Mouse (Mus musculus): Measurements from ENCODE around the gene Zfp382. TPM values are rescaled to one million over a fixed set of nuclear protein-coding genes. Genes with fewer than 3 reads are reported as not detected.
"Not testable (repeated sequence)": the region's sequence is repeated elsewhere in the genome, so short reads cannot be mapped to it uniquely, and the experiment has no call there.

Gene Zfp382
- polyA plus RNA-seq, 1 experiment from 2014 or later: 9.8 TPM

- H3K4me3 ChIP-seq: peak overlapping the region; percentile 69
- 3% methylated on average over 21 of the region's 21 CpGs for WGBS
- no peak for DNase-seq (ENCODE audit: low spot score)
Measured at GRCm38 (mm10) chr7:30168914-30169582, 47.3 kb downstream of the Zfp382 start.

DNA sequence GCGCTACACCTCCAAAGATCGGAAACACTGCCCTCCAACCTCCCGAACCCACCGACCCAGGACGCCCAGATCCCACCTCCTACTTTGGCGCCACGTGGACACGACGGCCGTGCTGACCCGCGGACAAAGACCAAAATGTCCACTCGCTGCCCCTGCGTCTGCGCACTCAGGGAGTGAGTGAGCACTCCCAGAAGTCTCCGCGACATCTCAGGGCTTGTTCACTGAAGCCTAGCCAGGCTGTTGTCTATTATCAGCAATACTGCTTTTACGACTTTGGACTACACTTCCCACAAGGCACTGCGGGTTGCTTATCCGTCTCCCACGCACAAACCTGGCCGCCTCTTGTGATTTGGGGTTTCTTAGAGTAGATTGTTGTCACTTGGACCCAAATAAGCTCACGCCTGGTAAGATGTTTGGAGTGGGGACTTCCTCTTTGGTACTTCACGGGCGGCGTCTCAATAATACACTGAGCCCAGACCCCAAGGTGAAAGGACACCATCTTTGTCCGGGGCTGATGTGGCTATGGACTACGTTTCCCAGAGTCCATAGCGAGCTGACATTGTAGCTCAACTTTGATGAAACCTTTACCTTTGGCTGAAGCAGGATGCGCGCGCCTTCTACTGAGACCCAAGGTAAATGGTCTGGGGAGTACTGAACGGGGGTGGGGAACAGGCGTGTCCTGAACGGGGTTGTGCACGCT is 48.0 kb downstream of the Zfp382 start, which contains the start of gene Zfp146:
TSS of gene Zfp146 (minus strand) at position 168 of the 700 bp plus-strand sequence.
- under 1% methylated on average over 36 of the region's 36 CpGs for WGBS
- H3K4me3 ChIP-seq: peak within 1 kb of the TSS; percentile 69
- peaks cover 49% of the 10 kb centered on the region for H3K36me3 ChIP-seq
- no peaks in the 10 kb centered on the region for H3K27me3 ChIP-seq (ENCODE audit: insufficient read depth, poor library complexity, severe bottlenecking)
- H3K27ac ChIP-seq: peak within 1 kb of the TSS; percentile 97
- peak; percentile 95 for DNase-seq (ENCODE audit: low spot score)
- peaks cover 8% of the 10 kb centered on the region for H3K4me1 ChIP-seq (replicated peaks)
- peaks cover 35% of the 10 kb centered on the region for H3K9me3 ChIP-seq

More at GRCm38 (mm10) chr7:30168914-30169582, 47.3 kb downstream of the Zfp382 start:
- Histone ChIP-seq H3K27me3 (ENCODE audit: insufficient read depth, poor library complexity, severe bottlenecking) (no peaks in the 10 kb centered on the region), H3K27ac (peak overlapping the region; percentile 97), H3K9me3 (peaks cover 42% of the 10 kb centered on the region), H3K36me3 (peaks cover 54% of the 10 kb centered on the region), H3K4me1 (replicated peaks) (peaks cover 8% of the 10 kb centered on the region)

- peaks cover 28% of the 10 kb centered on the region for H3K9me3 ChIP-seq
- WGBS: 29% methylated on average over 11 of the region's 11 CpGs
- no peaks in the 10 kb centered on the region for H3K27me3 ChIP-seq (ENCODE audit: insufficient read depth, poor library complexity, severe bottlenecking)
- peak overlapping the region; percentile 97 for H3K27ac ChIP-seq
- H3K36me3 ChIP-seq: peaks cover 42% of the 10 kb centered on the region
- peak overlapping the region; percentile 69 for H3K4me3 ChIP-seq
- peaks cover 8% of the 10 kb centered on the region for H3K4me1 ChIP-seq (replicated peaks)
- no peak for DNase-seq (ENCODE audit: low spot score)
Measured at GRCm38 (mm10) chr7:30170283-30170951, 48.7 kb downstream of the Zfp382 start.

- whole genome bisulfite sequencing: 86% methylated on average over 12 of the region's 12 CpGs
- H3K36me3 ChIP-seq: peaks cover 50% of the 10 kb centered on the region
Measured at GRCm38 (mm10) chr7:30176474-30176873, 54.7 kb downstream of the Zfp382 start.

DNA sequence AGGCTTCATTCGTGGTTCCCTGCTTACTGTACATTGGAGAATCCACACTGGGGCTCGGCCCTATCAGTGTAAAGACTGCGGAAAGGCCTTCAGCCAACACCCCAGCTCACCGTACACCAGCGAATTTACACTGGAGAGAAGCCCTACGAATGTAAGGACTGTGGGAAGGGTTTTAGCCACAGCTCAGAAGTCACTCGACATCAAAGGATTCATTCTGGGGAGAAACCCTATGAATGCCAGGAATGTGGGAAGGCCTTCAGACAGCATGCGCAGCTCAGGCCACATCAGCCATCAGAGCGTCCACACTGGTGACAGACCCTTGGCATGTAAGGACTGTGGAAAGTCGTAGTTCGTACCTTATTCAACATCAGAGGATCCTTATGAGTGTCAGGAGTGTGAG is 56.5 kb downstream of the Zfp382 start:
- H3K9me3 ChIP-seq: no peaks in the 10 kb centered on the region
- no peaks in the 10 kb centered on the region for H3K27me3 ChIP-seq (ENCODE audit: insufficient read depth, poor library complexity, severe bottlenecking)
- DNase-seq (ENCODE audit: low spot score): no peak
- H3K27ac ChIP-seq: no peak overlapping the region
- peaks cover 46% of the 10 kb centered on the region for H3K36me3 ChIP-seq
- 86% methylated on average over 11 of the region's 11 CpGs for WGBS
- H3K4me1 ChIP-seq (replicated peaks): no peaks in the 10 kb centered on the region
- H3K4me3 ChIP-seq: no peak overlapping the region

More at GRCm38 (mm10) chr7:30176474-30176873, 54.7 kb downstream of the Zfp382 start:
- H3K9me3 ChIP-seq: no peaks in the 10 kb centered on the region
- no peaks in the 10 kb centered on the region for H3K27me3 ChIP-seq (ENCODE audit: insufficient read depth, poor library complexity, severe bottlenecking)
- no peak overlapping the region for H3K27ac ChIP-seq
- no peak overlapping the region for H3K4me3 ChIP-seq
- no peaks in the 10 kb centered on the region for H3K4me1 ChIP-seq (replicated peaks)
- DNase-seq (ENCODE audit: low spot score): no peak

DNA sequence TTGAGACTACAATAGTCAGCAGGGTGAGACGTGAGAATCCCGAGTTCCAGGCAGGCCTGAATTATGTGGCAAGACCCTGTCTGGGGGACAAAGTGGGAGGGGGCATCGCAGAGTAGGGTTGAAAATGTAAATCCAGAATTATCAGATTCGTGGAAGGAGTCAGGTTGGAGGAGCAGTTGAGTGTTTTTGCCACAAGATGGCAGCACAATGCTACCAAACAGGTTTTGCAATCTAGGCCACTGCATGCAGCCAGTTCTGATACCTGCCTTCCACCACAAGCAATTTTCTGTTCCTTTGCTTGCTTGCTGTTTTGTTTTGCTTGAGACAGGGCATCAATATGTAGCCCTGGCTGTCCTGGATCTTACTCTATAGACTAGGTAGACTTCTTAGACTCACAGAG is 59.6 kb downstream of the Zfp382 start:
- H3K36me3 ChIP-seq: peaks cover 49% of the 10 kb centered on the region
- WGBS: 5% methylated on average over 4 of the region's 4 CpGs
- H3K4me3 ChIP-seq: no peak overlapping the region
- peaks cover 15% of the 10 kb centered on the region for H3K4me1 ChIP-seq (replicated peaks)
- H3K27me3 ChIP-seq (ENCODE audit: insufficient read depth, poor library complexity, severe bottlenecking): no peaks in the 10 kb centered on the region
- H3K9me3 ChIP-seq: no peaks in the 10 kb centered on the region
- peak; percentile 70 for DNase-seq (ENCODE audit: low spot score)
- no peak overlapping the region for H3K27ac ChIP-seq

DNA sequence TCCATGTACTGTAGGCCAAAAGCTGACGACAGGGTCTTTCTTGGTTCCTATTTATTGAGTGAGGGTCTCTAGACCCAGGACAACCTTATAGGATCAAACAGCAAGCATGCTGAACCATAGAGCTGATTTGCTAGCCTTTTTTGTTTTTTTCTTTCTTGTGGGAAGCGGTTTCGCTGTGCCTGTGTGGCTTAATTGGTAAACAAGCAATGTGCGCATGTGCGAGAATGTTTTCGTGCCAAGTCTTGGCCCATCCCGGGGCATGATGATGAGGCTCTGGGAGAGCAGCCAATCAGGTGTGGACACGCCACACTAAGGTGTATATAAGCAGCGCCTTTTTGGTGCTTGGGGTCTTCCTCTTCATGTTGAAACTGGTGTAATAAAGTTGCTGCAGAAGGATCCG is 60.2 kb downstream of the Zfp382 start:
- H3K4me3 ChIP-seq; DNase-seq (ENCODE audit: low spot score); H3K27me3 ChIP-seq (ENCODE audit: insufficient read depth, poor library complexity, severe bottlenecking); H3K9me3 ChIP-seq; H3K27ac ChIP-seq: not testable (repeated sequence)
- 94% methylated on average over 10 of the region's 10 CpGs for WGBS
- peaks cover 49% of the 10 kb centered on the region for H3K36me3 ChIP-seq
- peaks cover 15% of the 10 kb centered on the region for H3K4me1 ChIP-seq (replicated peaks)

DNA sequence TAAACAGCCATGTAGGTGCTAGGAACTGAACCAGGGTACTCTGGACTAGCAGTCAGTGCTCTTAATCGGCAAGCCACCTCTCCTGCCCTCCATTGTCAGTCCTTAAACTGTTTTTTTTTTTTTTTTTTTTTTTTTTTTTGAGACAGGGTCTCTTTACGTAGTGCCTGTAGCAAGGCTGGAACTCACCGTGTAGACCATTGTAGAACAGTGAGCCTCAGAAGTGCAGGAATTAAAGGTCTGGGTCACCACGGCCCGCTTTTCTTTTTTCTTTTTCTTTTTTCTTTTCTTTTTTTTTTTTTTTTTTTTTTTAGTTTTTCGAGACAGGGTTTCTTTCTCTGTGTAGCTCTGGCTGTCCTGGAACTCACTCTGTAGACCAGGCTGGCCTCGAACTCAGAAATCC is 61.4 kb downstream of the Zfp382 start:
- H3K4me1 ChIP-seq (replicated peaks): peaks cover 15% of the 10 kb centered on the region
- H3K4me3 ChIP-seq: not testable (repeated sequence)
- WGBS: 74% methylated on average over 6 of the region's 7 CpGs

DNA sequence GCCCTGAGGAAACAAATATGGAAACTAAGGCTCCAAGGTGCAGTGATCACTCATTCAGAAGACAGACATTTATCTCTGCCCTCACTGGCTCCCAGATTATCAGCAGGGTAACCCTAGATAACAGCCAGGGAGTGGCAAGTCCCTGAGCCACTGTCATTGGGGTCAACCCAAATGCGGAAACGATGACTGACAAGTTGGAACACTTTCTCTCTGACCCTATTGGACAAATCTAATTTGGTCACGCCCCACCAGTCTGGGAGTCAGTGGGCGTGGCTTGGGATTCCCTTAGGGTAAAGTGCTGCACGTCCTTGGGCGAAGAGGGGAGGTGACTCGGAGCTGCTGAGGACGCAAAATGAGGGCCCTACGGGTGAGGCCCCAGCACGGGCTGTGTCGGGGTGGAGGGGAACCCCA is 62.1 kb downstream of the Zfp382 start, which contains the start of gene Cox7a1:
TSS of gene Cox7a1 (plus strand) at position 266 of the 411 bp plus-strand sequence.
- peak; percentile 82 for DNase-seq (ENCODE audit: low spot score)
- no peaks in the 10 kb centered on the region for H3K9me3 ChIP-seq
- peak within 1 kb of the TSS; percentile 57 for H3K27ac ChIP-seq
- H3K4me3 ChIP-seq: peak within 1 kb of the TSS; percentile 45
- WGBS: under 1% methylated on average over 11 of the region's 11 CpGs
- peaks cover 51% of the 10 kb centered on the region for H3K36me3 ChIP-seq
- H3K27me3 ChIP-seq (ENCODE audit: insufficient read depth, poor library complexity, severe bottlenecking): no peaks in the 10 kb centered on the region
- H3K4me1 ChIP-seq (replicated peaks): peaks cover 15% of the 10 kb centered on the region

More for the DNA sequence above, 61.4 kb downstream of the Zfp382 start:
- not testable (repeated sequence) for H3K9me3 ChIP-seq; DNase-seq (ENCODE audit: low spot score); H3K27me3 ChIP-seq (ENCODE audit: insufficient read depth, poor library complexity, severe bottlenecking); H3K27ac ChIP-seq
- H3K36me3 ChIP-seq: peaks cover 51% of the 10 kb centered on the region

Other genes starting within 250 kb of the Zfp382 start
- gene Zfp27, start 215.4 kb upstream of the Zfp382 start, polyA plus RNA-seq (2016; fragmentation: Nextera tagmentation; extraction: Ambion mirVana): 8.5 and 12.2 TPM in 2 replicates
- 4.8 and 4.9 TPM in 2 replicates for gene Zfp383, start 213.7 kb upstream of the Zfp382 start, polyA plus RNA-seq (2016; fragmentation: Nextera tagmentation; extraction: Ambion mirVana)
- 10.1 and 12.1 TPM in 2 replicates for gene Zfp74, start 167.9 kb upstream of the Zfp382 start, polyA plus RNA-seq (2016; fragmentation: Nextera tagmentation; extraction: Ambion mirVana)
- gene Zfp568, start 138.0 kb upstream of the Zfp382 start, polyA plus RNA-seq (2016; fragmentation: Nextera tagmentation; extraction: Ambion mirVana): 18.0 and 27.0 TPM in 2 replicates
- gene Zfp14, start 70.6 kb upstream of the Zfp382 start, polyA plus RNA-seq (2016; fragmentation: Nextera tagmentation; extraction: Ambion mirVana): 3.9 and 5.0 TPM in 2 replicates
- 6.9 and 8.2 TPM in 2 replicates for gene Zfp82, start 49.0 kb upstream of the Zfp382 start, polyA plus RNA-seq (2016; fragmentation: Nextera tagmentation; extraction: Ambion mirVana)
- gene Gm26920, start 31.5 kb upstream of the Zfp382 start, polyA plus RNA-seq (2016; fragmentation: Nextera tagmentation; extraction: Ambion mirVana): 1.6 and 1.9 TPM in 2 replicates
- gene Zfp566, start 31.4 kb upstream of the Zfp382 start, polyA plus RNA-seq (2016; fragmentation: Nextera tagmentation; extraction: Ambion mirVana): 14.5 and 14.9 TPM in 2 replicates
- 93.1 and 122 TPM in 2 replicates for gene Zfp260, start 27.2 kb upstream of the Zfp382 start, polyA plus RNA-seq (2016; fragmentation: Nextera tagmentation; extraction: Ambion mirVana)
- 10.5 and 17.2 TPM in 2 replicates for gene Zfp146, start 47.8 kb downstream of the Zfp382 start, polyA plus RNA-seq (2016; fragmentation: Nextera tagmentation; extraction: Ambion mirVana)
- 3.8 and 8.2 TPM in 2 replicates for gene Cox7a1, start 62.2 kb downstream of the Zfp382 start, polyA plus RNA-seq (2016; fragmentation: Nextera tagmentation; extraction: Ambion mirVana)
- 65.1 and 72.5 TPM in 2 replicates for gene Capns1, start 76.9 kb downstream of the Zfp382 start, polyA plus RNA-seq (2016; fragmentation: Nextera tagmentation; extraction: Ambion mirVana)
- 167 and 177 TPM in 2 replicates for gene Polr2i, start 110.0 kb downstream of the Zfp382 start, polyA plus RNA-seq (2016; fragmentation: Nextera tagmentation; extraction: Ambion mirVana)
- 276 and 312 TPM in 2 replicates for gene Tbcb, start 110.3 kb downstream of the Zfp382 start, polyA plus RNA-seq (2016; fragmentation: Nextera tagmentation; extraction: Ambion mirVana)
- not detected in 2 replicates for gene Ovol3, start 113.8 kb downstream of the Zfp382 start, polyA plus RNA-seq (2016; fragmentation: Nextera tagmentation; extraction: Ambion mirVana)
- gene Thap8, start 158.2 kb downstream of the Zfp382 start, polyA plus RNA-seq (2016; fragmentation: Nextera tagmentation; extraction: Ambion mirVana): 0.25 and 0.50 TPM in 2 replicates
- 16.6 and 19.8 TPM in 2 replicates for gene Wdr62, start 158.5 kb downstream of the Zfp382 start, polyA plus RNA-seq (2016; fragmentation: Nextera tagmentation; extraction: Ambion mirVana)
- gene Clip3, start 169.8 kb downstream of the Zfp382 start, polyA plus RNA-seq (2016; fragmentation: Nextera tagmentation; extraction: Ambion mirVana): 53.4 and 82.3 TPM in 2 replicates
- 93.6 and 117 TPM in 2 replicates for gene Alkbh6, start 186.8 kb downstream of the Zfp382 start, polyA plus RNA-seq (2016; fragmentation: Nextera tagmentation; extraction: Ambion mirVana)
- 26.8 and 28.1 TPM in 2 replicates for gene Syne4, start 192.9 kb downstream of the Zfp382 start, polyA plus RNA-seq (2016; fragmentation: Nextera tagmentation; extraction: Ambion mirVana)
- 1.6 and 3.7 TPM in 2 replicates for gene E130208F15Rik, start 199.8 kb downstream of the Zfp382 start, polyA plus RNA-seq (2016; fragmentation: Nextera tagmentation; extraction: Ambion mirVana)
- 19.6 and 23.1 TPM in 2 replicates for gene Sdhaf1, start 202.0 kb downstream of the Zfp382 start, polyA plus RNA-seq (2016; fragmentation: Nextera tagmentation; extraction: Ambion mirVana)
- 5.5 and 7.8 TPM in 2 replicates for gene Lrfn3, start 240.8 kb downstream of the Zfp382 start, polyA plus RNA-seq (2016; fragmentation: Nextera tagmentation; extraction: Ambion mirVana)

Measured in hindbrain, embryonic 10.5 days (tissue).